Mouse (Mus musculus) frontal cortex, postnatal 36 days (tissue): ENCODE measurements at regions not wholly inside any gene's neighbourhood (a gene's known extent, or its start where the extent isn't known, plus 50 kb on each side); places are given as distances from the start of the nearest gene placed in this dataset.

Experiments used
- DNase-seq, 2 experiments: peaks; one replicate each; pipeline ENCODE4 v3.0.0; 2022; ENCODE audit warnings: low spot score in 2 of 2

DNA sequence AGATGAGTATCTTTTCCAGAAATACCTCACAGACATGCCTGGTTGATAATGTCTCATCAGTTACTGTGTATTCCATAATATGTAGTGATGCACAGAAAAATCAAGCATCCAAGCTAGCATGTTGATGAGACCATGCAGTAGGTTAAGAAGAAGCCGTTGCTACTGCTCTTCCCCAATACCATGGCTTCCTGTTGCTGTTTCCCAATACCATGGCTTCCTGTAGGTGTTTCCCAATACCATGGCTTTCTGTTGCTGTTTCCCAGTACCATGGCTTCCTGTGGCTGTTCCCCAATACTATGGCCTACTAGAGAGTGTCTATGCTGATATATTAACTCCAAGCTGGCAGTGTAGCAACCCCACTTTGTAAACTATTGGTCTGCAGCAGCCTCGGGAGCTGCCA, 253.7 kb downstream of the Stim2 start:
- DNase-seq = no peak

DNA sequence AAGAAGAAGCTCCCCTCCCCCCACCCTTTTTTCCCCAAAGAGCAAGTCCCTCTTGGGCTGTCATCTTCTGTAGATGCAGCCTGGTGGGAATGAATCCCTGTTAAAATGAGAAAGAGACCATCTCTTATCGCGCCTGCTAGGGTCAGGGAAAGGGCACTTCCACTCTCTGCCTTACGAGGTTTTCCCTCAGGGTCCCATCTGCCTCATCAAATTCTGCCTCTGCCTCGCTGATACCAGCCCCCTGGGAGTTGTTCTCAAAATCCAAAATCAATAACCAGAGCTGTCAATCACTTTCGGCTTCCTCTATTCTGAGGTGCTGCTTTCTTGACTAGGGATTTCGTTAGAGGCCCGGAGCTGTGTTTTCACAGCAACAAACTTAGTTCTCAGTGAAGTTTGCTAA, 255.7 kb downstream of the Stim2 start:
- DNase-seq = no peak

DNA sequence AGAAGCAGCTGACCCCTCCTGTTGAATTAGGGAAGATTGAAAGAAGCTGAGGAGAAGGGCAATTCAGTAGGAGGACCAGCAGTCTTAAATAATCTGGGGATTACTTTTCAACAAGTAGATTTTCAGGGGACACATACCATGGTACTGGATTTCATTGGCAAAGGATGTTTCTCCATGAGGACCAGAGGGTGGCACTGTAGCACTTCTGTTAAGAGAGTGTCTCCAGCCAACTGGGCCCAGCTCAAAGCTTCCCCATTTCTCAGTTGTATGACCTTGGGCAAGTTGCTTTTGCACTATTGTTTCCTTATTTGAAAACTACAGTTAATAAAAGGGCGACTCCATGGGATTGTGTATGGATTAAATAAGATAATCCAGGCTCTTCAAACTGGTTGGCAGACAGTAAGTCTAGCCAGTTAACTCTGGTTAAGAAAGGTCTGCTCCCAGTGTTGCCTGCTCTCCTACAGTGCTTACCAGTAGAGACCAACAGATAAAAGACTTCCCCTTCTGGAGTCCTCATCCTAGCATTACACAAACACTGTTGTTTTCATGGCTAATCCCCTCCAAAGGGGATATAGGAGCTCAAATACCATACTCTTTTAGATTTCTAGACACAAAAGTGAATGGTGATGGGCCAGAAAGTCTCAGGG, 259.9 kb downstream of the Stim2 start:
- peak in 1 of 2 experiments; percentile 64 for DNase-seq

DNA sequence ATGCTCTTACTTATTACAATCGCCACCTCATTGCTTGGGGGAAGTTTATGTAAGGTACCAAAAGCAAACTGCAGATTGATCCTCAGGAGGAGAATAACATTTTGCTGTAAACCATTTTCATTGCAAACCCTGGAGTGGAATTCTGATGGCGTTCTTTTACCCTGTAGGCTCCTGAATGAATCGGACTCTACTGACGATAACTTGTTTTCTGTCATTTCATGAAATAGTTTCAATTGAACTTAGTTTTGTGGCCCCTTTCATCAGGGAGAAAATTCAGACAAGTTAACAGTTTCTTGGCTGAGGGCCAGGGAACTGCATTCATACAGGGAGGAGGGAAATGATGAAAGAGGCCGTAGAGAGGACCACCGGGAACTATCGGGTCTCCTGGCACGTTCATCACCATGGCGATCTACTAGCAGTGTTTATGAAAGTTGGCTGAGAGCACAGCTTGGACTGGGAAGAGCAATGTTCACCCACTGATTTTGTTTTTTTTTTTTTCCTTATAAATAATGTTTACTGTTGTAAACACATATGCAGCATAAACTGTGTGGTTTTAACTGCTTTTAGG, 266.7 kb downstream of the Stim2 start:
- DNase-seq = no peak

DNA sequence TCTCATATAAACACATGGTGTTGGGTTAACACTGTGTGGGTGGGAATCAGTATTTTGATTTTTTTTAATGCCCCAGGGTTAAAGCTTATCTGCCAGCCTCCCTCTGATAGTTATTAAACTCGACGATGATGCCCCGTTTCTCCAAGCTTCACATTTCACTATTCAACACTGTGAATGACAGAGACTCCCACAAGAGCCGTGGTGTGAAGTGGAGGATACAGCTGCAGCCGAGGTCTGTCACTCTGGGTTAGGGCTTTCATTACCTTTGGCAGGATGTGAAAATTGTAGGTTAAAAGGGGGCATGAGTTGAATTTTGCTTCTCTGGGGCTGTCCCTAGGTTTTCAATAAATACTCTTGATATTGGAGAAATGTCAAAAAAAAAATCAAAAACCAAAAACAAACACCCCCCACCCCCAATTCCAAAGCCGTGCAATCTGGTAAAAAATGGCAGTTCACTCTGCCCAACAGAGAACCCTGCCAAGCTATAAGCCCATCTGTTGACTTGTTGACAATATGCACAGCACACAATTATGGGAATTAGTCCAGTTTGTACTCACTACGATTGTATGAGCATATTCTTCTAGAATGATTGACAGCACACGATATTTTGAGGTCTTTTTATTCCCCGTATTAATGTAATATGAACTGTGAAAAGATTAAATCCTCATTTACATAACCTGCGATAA, 269.7 kb downstream of the Stim2 start:
- DNase-seq = no peak

DNA sequence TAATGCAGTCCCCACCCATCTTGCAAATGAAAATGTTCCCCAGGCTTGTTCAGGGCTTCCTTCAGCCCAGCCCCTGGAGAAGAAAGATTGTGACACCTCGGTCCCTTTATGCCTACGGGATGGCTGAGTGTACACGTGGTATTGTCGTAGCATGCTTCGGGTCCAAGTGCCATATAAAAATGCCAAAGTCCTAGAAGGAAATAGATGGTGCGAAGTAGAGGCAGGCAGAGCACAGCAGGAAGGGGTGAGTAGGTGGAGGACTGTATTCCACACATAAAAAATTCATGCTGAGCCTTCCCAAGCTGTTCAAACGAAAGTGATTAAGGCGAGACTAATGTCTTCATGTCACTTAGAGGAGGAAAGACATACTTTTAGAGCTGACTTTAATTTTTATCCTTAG, 281.1 kb downstream of the Stim2 start:
- DNase-seq = peak; percentile 12 to 22

DNA sequence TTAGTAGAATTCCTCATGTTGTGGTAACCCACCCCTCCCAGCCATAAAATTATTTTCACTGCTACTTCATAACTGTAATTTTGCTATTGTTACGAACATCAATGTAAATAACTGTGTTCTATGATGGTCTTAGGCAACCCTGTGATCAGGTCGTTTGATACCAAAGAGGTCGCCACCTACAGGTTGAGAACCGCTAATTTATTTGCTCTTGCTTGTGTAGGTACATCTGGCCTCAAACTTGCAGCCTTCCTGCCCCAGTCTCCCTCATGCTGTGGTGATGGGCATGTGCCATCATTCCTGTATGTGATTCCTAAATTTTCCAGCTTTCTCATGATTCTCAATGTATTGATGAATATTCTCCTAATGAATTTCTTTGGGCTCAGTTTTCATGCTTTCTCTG, 282.4 kb downstream of the Stim2 start:
- DNase-seq = no peak

DNA sequence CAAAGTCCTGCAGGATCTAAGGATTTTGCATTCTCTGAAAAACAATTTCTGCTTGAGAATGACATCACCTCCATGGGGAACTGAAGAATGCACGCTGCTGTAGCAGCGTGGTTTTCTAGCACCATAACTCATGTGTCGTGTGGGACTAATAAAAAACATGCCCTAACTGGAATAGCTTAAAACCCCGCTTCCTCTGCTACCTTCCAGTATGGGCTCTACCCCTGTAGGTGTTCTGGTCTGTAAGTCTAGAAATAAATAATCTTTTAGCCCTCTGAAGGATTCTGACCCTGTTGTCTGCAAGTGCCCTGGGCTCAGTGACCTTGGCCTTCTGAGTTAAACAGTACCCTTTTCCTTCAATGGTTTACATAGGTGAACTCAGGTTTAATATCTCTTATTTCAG, 282.8 kb downstream of the Stim2 start:
- no peak for DNase-seq

DNA sequence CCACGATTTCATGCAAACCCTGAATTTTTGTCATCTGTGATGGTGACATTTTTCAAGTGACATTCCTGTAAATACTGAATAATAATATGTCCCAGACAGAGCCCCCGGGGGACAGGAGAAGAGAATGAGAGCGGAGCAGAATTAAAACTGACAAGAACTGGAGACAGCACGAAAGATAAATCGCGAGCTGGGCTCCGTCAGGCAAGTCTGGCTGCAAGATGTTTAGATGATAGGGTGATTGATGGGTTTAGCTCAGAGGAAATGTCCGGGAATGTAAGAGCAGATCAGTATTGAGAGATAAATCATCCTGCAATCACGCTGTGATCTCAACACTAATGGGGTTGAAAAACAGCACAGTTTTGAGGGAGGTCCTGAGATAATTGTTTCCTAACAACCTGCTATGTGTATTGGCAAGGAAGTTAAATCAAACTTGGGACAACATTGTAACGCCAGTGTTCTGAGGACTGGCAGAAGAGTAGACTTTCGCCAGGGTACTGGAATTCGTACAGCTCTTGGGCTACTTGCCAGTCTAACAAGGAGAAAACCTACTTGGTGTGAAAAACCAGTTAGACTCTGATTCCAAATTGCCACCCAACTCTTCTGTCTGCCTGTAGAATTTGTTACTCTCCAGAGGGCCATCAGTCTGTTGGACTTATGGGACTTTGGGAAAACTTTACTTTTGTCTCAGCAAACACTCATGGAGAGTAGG, 292.2 kb downstream of the Stim2 start:
- DNase-seq = no peak

DNA sequence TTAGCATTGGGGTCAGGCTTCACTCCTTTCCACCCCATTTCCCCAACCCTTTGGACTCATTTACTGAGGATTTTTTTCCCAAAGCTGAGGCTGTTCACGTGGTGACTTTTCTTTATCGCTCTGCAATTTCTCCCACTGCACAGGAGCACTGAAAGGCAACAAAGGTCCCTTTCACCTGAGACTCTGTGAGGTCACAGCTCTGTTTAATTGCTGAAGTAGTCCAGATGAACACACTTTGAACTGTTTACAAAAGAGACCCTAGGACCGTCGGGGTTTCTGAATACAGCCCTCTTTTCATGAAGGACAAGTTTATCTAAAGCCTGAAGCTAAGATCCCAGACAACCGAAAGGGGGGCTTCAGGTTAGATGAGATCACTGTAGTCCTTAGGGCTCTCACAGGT, 293.6 kb downstream of the Stim2 start:
- DNase-seq = no peak

DNA sequence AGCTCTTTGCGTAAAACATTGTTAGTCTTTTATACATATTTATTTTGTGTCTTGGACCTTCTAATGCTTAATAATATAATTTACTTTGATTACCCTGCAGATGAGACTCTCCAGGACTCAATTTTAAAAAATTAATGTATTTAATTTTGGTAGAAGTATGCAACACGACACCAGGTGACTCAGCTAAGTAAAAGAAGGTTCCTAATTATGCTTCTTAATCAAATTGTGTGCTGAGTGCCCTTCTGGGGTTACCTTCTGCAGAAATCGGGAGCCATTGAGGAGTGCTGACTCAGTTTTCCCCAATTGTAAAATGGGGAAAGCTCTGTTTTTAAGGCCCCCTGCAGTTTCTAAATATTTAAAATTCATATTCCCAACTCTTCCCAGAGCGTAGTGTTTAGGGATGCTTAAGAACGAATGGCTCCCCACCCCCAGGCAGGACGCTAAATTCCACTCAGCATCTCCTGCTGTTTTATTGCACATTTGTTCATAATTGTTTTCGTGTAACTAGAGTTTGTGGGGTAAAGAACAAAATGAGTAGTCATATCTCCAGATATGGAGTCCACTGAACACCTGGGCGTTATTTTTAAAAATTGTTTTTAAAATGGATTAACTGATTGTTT, 315.5 kb downstream of the Stim2 start:
- DNase-seq = no peak

DNA sequence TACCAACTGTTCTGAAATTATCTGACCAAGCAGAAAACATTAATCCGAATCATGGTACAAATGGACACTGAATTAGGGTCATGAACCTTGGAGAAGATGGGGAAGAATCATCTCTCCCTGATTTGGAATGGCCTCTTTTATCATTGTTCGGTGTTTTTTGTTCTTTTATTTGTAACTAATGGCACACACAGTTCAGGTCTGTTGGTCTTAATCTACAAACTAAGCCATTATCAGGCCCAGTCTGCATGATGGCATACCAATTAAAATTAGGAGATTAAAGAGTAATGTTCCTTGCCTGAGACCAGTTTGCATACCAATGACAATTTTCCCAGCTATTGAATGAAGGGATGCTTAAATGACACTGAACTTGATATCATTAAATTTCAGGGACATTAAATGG, 332.1 kb downstream of the Stim2 start:
- no peak for DNase-seq

DNA sequence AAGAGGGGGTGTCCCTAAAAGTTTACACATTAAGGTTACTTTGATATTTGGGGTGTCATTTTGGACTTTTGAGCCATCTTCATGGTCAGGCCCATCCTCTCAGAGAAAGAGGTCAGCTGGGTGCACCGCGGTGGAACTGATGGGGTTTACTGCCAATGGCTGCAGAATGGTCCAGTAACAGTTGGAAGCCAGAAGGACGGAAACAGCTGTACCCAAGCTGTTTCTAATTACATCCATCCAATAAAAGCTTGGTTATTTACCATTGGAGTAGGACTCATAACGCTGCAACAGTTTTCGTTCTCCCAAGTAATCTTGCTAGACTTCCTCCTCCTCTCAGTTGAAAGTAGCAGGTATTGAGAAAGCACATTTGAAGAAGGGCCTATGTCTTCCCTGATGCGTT, 344.7 kb downstream of the Stim2 start:
- no peak for DNase-seq

DNA sequence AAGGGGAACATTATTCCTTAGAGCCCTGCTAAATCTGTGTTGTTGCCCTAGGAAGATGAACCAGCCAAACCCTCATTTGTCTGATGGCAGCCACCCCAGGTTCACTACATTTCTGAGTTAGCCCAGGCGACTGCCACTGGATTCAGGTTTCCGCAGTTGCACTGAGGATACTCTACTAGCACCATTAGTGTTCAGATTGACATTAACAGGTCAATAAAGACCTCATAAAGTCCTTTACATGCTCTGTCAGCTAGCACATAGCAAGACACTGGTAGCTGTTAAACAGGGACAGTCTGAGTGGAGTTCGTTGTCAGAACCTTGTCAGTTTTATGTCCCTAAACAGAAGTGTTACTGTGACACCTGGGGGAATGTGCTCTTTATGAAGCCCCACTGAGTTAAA, 345.1 kb downstream of the Stim2 start:
- DNase-seq = no peak

DNA sequence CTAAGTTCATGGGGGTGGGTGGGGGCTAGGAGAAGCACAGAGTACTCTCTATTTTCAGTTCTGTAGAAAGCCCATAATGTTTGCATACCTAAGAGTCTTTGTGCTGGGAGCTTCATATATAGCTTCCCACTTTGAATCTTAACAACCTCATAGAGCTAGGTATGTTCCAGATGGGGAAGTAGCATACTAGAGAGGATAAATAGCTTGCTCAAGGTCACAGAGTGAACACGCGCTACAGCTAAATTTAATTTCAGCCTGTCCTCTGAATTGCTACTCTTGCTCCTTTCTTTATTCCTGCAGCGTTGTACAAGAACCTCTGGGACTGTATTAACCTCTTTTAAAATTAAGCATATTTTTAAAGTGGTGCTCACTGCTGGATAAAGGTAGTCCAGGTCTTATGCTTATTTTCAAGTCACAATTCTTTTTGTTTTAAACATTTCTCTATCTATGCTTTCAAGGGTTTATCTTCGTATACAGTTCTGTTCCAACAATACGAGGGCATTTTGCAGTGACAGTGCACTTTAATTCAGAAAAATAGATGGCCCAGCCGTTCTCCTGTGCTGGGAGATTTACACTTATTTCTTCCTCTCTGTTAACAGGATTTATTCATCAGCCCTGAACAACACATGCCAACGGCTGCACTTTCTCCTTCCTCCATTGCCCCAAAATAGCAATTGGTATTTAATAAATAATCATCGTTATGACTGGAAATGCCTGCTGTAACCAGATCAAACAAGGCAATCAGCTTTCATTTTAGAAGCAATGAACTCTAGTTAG, 350.7 kb downstream of the Stim2 start:
- DNase-seq = no peak

DNA sequence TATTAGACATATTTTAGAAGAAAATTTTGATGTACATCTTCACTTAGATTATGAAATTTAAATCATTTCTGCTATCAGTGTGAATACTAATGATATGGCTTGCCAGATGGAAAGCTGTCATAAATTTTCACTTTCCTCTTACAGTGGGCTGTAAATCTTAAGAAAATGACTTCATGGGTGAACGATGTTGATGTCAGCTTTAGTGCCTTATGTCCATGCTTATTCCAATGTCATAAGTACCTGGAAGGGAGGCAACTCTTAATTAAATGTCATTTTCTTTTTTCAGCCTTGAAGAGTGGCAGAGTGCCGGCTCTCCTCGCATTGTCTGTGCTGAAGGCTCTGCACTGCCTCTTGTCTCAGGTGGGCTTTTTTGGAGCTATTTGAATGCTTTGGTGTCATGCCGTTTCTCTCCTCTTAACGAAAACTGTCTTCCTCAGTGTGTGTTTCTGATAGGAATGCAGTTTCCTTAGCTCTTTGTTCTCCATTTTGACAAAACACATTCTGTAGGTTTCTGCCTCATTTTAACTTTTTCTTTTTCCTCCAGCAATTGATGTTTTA, 351.6 kb downstream of the Stim2 start:
- DNase-seq = no peak

DNA sequence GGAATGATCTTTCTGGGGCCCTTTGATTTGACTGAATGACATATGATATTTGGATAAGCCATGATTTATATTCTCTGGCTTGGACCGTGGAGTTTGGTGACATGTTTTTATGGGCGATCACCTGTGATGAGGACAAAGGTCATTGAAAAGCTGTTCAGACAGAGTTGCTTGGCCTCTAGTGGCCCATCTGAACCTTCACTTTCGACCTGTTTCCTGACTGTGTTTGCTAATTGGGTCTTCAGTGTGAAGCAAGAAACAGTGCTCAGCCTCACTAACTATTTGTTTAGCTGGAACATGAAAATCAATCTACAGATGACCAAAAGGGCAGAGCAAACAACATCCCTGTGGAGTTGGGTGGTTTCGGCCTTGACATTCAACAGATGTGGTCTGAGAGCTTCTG, 357.8 kb downstream of the Stim2 start:
- no peak for DNase-seq

DNA sequence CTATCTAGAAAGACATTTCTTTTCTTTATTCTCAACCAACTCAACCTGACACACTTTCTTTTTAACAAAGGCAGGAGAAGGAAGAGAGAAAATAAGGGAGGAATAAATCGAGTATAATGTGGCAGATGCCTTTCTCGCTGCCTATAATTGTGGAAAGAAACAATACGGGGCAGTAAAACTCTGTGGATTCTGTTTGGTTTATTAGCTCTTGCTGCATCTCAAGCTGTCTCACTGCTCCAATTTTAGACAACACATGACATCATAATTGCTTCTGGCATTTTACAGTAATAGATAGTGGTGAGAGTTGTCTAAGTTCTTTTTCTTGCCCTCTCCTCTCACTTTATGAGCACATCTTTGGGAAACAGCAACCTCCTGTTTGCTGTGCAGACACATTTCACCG, 359.2 kb downstream of the Stim2 start:
- DNase-seq = no peak

DNA sequence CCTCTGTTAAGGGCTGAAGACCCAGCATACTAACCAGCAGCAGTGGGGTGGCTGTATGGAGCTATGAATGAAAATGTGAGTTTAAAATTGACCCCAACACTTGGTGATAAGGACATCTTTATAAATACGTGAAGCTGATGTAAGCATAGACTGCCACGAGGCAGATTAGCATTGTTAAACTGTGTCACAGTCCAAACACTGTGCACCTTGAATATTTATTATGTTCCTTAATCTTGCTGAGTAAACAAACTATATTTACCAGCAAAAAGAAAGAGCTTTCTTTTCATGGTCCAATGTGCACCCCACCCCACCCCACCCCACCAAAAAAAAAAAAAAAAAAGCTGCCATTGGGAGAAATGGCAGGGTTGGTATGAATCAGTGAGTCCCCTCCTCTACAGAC, 359.9 kb downstream of the Stim2 start:
- DNase-seq = no peak
